Comparison of ENCODE assay signal across 13 mouse cellular contexts in genomic region chr2:72308981-72309380, GRCm38 (mm10). TPM values are rescaled to one million over a fixed set of nuclear protein-coding genes. Genes with fewer than 3 reads are reported as not detected.
DNase-seq lines count a peak whose midpoint lies in the region; ATAC-seq lines count a peak whose summit lies in the region.
"Had no signal": no experiment of that assay in that cellular context is flagged by ENCODE, and none has a peak within 500 bp of the region (broad histone marks: within the 10 kb centered on the region; RNA-seq: fewer than 3 reads in every experiment).

No protein-coding gene starts in this region.

- H3K27me3 ChIP-seq in heart, embryonic 15.5 days = no peaks in the 10 kb centered on the region
- H3K27me3 ChIP-seq: embryonic facial prominence, embryonic 15.5 days; heart, embryonic 13.5 days; midbrain, embryonic 13.5 days had no signal

- H3K36me3 ChIP-seq in heart, embryonic 15.5 days = peaks cover 9% of the 10 kb centered on the region

- H3K4me3 ChIP-seq in heart, embryonic 15.5 days = no peak overlapping the region
- H3K4me3 ChIP-seq: embryonic facial prominence, embryonic 15.5 days; heart, embryonic 13.5 days; midbrain, embryonic 13.5 days had no signal

- peaks cover 47% of the 10 kb centered on the region for H3K4me1 ChIP-seq in heart, embryonic 15.5 days (replicated peaks)
- H3K4me1 ChIP-seq: midbrain, embryonic 13.5 days had no signal

- intact Hi-C loops in left cerebral cortex, postnatal 14 days (cut with DNase I) = no loop called here

- 36% methylated on average over 5 of the region's 5 CpGs for WGBS in heart, embryonic 15.5 days

- peak; percentile 64 for DNase-seq in gastrocnemius, adult 18-20 months (ENCODE audit: low spot score)
- no peak for DNase-seq in gastrocnemius, postnatal 4 days (ENCODE audit: low spot score in 2 of 2)
- peak; percentile 74 for DNase-seq in Muller cell, postnatal 12 days (ENCODE audit: inconsistent ontology term)
- DNase-seq in lung, postnatal 10 days = peak; percentile 49
- no peak for DNase-seq in thymus, postnatal 36 days
- no peak for DNase-seq in frontal cortex, postnatal 36 days (ENCODE audit: low spot score in 2 of 2)
- DNase-seq in left cerebral cortex, postnatal 14 days (ENCODE audit: low spot score in 2 of 2) = no peak
- DNase-seq: cerebellum, adult 11-12 months had no signal

- no peak overlapping the region for H3K4me2 ChIP-seq in heart, embryonic 15.5 days
- H3K4me2 ChIP-seq: embryonic facial prominence, embryonic 15.5 days; heart, embryonic 13.5 days; midbrain, embryonic 13.5 days had no signal

- ATAC-seq in heart, embryonic 15.5 days (replicated peaks; ENCODE audit: insufficient number of reproducible peaks, insufficient read depth, low FRiP score, low read depth) = 0 out of 2 replicates have a peak, but pooled peaks have one; percentile 47
- ATAC-seq: CD4-positive, CD25-positive, alpha-beta regulatory T cell, adult 4 months; midbrain, embryonic 13.5 days had no signal

- H3K9me3 ChIP-seq in heart, embryonic 15.5 days (replicated peaks) = no peaks in the 10 kb centered on the region
- H3K9me3 ChIP-seq: embryonic facial prominence, embryonic 15.5 days had no signal

- peak overlapping the region; percentile 44; the same call in 1 of the 2 replicates for H3K27ac ChIP-seq in heart, embryonic 15.5 days
- H3K27ac ChIP-seq: embryonic facial prominence, embryonic 15.5 days; heart, embryonic 13.5 days; midbrain, embryonic 13.5 days had no signal

- H3K9ac ChIP-seq in heart, embryonic 15.5 days = no peak overlapping the region
- H3K9ac ChIP-seq: embryonic facial prominence, embryonic 15.5 days; heart, embryonic 13.5 days; midbrain, embryonic 13.5 days had no signal

RNA-seq across cellular contexts. Expression of gene Map3k20, which starts 23.5 kb away (rescaled TPM):
- 100 to 1,000 TPM; 335 to 441 TPM for total RNA-seq in gastrocnemius, adult 18-20 months (2021)
- 100 to 1,000 TPM; 202 to 229 TPM for total RNA-seq in gastrocnemius, postnatal 4 days (2021)
- 46.4 and 47.4 TPM in 2 replicates for polyA plus RNA-seq in heart, embryonic 15.5 days (2015; fragmentation: Nextera tagmentation; extraction: Ambion mirVana)
- 10 to 100 TPM in 1 of 2 experiments, 1 to 10 TPM in 1; 8.9 to 12.3 TPM for total RNA-seq in left cerebral cortex, postnatal 14 days (2021)

Comparison
In these comparisons a context has a peak if more than half of its experiments do, and no peak if none do; other contexts are left out.
1. DNase-seq: peak in gastrocnemius, adult 18-20 months (single experiment), Muller cell, postnatal 12 days (single experiment) and lung, postnatal 10 days (single experiment); none in gastrocnemius, postnatal 4 days (0 of 2), thymus, postnatal 36 days (0 of 2), frontal cortex, postnatal 36 days (0 of 2) and left cerebral cortex, postnatal 14 days (0 of 2).
2. RNA of gene Map3k20, which starts 23.5 kb away (total RNA-seq): 335 to 441 TPM in gastrocnemius, adult 18-20 months and 202 to 229 TPM in gastrocnemius, postnatal 4 days; 8.9 to 12.3 TPM in left cerebral cortex, postnatal 14 days; every median in the first group is over 10 times any median in the second.